Mouse (Mus musculus) liver, embryonic 14.5 days (tissue): ENCODE data around the gene Evl.

Source experiments
- CTCF ChIP-seq: IDR thresholded peaks from 2 replicates; pipeline ENCODE4 v1.5.1; 2016; ENCODE audit warnings: antibody characterized with exemption, low read depth, control low read depth
- EP300 ChIP-seq: IDR thresholded peaks from 2 replicates; pipeline ENCODE4 v1.6.1; 2016; ENCODE audit warnings: antibody characterized with exemption, low read depth

DNA sequence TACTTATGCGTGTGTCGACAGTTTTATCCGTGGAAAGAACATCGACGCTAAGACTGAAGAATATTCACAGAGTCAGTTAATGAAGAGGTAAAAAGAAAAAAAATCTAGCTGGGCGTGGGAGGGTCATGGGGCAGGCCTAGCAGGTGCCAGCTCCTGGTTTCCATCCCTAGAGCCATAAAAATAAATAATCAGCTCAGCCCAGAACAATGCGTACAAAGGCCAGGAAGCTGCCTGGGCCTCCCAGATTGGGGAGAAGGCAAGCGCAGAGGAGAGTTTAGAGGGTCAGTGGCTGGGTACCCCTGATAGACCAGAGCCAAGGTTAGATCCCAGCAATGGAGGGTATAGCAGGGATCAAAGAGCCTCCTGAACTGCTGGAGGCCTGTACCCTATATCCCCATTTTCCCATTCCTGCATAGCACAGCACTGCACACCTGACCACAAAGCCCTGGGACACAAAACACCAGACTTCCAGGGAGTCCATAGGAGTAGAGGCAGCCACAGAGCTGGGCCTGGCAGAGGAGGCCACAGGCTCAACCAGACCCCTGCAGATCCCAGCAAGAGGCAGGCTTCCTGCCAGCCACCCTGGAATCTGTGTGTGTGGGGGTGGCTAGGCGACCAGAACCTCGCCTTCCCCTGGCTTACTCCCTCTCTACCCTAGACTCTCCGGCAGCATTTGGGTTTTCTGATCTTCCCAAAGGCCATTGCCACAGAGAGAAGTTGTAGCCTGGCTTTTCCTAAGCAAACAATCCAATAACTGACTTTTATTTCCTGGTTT lies 144.4 kb downstream of the Evl start:
- no peak for TF ChIP-seq CTCF
- TF ChIP-seq EP300: no peak
